Mouse (Mus musculus) skeletal muscle tissue, adult 2 months (tissue): ENCODE measurements around the gene Mad1l1.

Experiments used
- DNase-seq: peaks from one replicate; pipeline ENCODE4 v3.0.0-alpha.2; 2012; ENCODE audit warnings: low read depth, low spot score

Mad1l1 gene

DNA sequence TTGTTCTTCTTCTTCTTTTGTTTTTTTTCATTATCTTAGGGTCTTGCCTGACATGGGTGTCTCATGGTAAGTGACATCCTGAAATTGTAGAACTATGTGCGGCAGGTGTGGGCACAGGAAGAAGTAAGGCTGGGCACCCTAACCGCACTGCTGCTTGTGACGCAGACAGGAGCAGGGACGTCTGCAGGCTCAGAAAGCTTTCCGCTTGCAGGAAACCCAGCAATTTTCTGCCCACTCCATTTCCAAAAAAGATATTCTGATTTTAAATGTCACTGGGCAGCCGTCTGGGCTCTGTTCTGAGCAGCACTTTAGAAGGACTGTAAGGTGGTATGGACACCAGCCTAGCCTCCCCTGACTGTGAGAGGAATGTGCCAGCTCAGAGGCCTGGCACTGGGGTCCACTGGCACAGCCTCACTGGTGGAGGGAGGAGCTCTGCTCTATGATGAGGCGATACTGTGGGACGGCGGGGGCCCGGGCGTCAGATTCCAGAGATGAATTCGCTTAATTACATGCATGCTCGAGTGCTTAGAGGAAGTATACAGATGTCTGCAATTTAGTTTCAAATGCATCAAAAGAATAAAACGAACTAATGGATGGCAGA lies 219.8 kb downstream of the Mad1l1 start:
- no peak for DNase-seq

DNA sequence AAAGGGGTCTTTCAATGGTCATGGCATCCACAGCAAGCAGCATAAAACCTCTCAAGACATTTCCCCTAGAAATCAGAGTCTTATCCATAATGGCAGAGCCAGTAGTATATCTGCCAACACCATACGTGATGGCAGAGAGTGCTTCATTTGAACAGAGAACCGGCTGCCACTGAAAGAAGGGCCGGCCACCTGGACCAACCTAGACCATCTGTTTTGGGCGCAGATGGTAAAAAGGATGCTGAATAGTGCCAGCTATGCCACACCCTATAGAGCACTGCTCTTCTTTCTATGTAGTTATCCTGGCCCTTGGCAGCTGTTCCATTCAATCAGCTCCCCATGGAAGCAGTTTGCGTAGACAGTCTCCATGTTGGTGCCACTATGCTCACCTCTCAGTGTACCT lies 222.6 kb downstream of the Mad1l1 start:
- DNase-seq, result no peak

DNA sequence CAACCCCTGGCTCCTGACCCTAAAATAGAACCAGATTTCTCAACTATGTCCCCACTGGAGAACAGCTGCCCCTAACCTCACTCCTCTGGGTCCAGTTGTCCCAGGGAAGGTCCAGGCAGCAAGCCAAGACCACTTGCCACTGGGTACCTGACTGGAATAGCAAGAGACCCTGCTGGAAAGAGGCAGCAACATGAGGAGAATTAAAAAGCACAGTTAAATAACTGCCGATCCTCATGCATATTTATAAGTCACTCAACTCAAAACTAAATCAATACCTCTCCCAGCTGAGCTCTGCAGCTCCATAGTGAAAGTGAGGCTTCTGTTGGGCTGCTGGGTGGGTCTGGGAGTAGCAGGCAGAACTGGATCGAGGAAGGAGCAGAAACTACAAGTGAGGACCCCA lies 226.1 kb downstream of the Mad1l1 start:
- no peak for DNase-seq

DNA sequence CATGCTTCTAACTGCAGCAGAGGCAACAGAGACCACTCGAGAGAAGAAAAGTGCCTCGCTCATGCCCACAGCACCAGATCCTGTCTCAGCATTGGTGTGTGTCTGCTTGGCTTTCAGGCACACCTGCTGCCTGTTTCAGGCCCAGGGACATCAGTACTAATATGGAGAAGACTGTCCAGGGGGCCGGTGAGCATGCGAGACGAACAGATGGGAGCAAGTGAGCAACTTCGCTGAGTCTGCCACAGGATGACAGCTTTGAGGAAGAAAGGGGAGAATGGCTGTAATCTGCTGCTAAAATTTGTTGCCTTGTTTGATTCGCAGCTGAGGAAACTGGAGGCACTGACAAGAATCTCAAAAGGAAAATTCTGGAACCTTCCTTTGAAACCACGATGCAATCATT lies 227.9 kb downstream of the Mad1l1 start:
- no peak for DNase-seq

DNA sequence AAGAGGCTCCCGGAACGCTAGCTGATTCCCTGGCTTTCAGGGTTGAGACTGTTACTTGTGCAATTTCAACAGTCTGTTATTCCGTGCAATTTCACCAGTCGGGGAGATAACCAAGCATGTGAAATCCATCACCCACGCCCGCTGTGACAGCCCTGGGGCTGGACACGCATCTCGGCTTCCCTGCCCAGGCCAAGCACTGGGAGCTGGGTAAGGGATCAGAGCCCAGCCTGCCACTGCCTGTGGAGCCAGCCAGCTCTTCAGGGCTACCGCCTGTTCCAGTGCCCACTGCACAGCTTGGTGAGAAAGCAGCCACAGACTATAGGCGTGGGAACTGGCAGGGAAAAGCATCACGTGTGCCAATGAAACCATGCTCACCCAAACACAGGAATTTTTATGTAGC lies 229.8 kb downstream of the Mad1l1 start:
- no peak for DNase-seq

DNA sequence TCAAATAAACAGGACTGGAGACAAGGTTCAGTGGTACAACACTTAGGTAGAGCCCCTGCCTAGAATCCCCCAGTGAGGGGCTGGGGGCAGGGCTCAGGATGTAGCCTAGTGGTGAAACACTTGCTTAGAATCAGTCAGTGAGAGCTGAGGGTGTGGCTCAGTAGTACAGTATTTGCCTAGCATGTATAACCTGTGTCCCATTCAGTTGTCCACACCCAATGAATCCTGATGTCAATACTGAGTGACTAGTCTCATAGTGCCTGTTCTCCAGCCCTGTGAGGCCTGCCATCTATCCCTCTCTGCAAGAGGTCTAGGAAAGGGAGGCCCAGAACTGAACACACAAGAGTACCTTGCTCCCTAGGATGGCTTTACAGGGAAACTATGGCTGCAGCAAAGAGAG lies 232.1 kb downstream of the Mad1l1 start:
- DNase-seq, result no peak

DNA sequence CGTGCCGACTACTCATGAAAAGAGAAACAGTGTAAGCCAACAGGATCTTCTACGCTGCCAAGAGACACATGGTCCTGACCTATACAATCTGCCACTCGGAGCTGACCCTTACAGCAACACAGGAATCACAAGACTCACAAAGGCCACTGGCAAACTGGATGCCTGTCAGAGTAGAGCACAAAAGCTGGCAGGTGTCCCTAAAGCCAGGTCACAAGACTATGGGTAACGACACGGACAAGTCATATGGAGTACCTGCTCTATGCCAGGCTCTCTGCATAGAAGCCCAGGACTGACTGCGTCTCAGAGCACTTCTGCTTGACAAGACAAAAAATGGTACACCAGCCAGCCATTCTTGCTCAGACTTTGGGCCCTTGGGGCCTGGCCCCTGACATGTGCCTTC lies 234.1 kb downstream of the Mad1l1 start:
- DNase-seq, result no peak

DNA sequence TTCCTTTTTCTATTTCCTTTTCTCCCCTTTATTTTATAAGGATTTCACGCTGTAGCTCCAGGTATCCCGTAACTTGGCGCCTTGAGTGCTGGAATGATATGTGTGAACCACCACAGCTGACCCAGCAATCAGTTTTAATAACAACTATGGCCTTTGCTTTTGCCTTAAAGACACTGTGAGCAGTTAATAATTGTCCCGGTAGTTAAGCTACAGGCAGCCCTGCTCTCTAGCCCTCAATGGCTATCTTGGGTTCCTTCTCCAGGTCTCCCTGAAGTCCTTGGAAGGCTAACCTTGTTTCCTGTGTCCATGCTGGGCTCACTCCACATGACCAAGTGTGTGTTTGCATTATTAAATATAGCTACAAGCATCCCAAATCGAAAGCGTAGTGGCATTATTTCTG lies 237.0 kb downstream of the Mad1l1 start:
- no peak for DNase-seq

DNA sequence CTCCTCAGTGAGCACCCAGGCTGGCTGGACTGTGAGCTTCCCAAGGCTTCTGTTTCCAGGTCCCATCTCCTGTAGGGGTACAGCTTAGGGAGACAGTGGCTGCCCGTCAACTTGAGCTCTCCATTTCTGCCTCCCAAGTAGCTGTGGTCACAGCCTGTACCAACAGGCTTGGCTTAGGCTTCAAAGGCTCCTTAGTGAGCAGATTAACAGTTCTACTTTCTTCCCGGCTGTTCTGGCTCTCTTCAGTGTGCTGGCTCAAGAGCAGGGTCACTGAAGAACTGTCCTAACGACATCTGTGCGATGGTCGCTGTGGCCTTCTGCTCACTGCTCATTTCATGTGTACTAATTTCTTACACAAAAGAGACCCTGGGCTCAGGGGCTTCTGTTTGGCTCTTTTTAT lies 237.4 kb downstream of the Mad1l1 start:
- DNase-seq, result peak; percentile 71

DNA sequence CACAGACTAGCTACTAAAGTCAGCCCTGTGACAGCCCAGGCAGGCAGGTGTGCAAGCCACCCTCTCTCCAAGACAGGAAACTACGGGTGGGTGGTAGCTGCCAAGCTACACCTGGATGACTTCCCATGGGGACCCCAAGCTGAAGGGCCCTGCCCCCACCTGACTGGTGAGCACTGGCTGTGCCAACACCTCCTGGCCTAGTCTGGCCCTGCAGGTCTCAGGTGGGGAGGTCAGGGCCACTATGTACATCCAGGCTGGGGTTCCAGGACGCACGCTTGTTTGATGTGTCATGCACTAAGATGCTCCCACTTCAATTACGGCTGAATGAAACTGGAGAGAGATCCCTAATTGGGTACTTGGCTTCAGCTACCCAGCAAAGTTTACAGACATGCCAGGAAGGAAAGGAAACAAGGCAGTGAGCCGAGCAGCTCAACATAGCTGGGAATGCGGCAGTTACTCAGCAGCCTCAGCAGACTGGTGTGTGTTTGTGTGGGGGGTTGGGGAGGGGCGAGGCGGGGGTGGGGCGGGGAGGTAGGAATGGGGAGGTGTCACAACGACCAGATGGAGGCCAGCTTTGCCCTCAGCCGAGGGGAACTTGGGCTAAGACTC lies 239.0 kb downstream of the Mad1l1 start:
- peak; percentile 74 for DNase-seq

DNA sequence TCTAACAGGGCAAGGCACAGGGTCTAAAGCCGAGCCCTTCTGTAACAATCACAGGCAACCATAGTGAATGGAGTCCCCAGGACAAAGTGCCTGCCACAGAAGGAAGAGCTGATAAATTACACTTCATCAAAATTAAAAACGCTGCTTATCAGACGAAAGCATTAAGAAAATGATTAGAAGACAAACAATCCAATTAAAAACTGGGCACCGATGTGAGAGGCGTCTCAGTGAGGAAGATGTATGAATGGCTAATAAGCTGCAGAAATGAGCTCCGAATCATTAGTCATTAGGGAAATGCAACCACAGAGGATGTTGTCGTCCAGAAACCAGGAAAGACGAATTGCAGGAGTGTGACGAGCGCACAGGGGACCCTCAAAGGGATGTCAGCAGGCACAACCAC lies 240.3 kb downstream of the Mad1l1 start:
- no peak for DNase-seq

DNA sequence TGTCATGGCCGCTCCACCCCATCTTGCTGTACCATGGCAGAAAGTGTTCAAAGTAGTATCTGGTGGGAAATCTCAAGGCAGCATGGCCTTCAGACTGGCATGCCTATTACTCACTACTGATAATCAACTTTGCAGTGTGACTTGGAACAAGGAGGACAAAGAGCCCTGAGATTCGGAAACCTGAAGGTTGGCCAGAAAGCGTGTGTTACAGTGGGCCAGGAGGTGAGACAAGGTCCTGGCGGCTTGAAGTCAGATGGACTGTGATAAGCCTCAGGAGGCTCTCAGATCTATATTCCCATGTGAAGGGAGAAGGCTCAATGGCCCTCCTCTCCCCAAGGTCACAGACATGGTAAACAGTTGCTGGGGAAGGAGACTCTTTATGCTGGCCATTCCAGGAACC lies 241.8 kb downstream of the Mad1l1 start:
- DNase-seq, result no peak

DNA sequence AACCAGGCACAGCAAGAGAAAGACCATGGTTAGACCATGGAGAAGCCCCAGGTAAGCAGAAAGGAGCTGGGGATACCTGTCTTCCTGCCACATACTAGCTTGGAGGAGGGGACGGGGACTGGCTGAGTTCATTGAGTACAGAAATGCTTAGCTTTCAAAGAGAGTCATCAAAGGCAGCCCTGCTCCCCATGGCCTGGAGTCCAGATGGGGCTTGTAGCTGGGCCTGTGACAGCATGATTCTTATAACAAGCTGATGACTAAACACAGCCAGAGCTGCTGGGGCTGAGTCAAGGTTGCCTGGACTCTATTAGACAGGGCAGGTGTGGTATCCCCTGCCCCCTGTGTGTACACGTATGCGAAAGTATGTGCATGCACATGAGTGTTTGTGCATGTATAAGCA lies 242.9 kb downstream of the Mad1l1 start:
- no peak for DNase-seq

DNA sequence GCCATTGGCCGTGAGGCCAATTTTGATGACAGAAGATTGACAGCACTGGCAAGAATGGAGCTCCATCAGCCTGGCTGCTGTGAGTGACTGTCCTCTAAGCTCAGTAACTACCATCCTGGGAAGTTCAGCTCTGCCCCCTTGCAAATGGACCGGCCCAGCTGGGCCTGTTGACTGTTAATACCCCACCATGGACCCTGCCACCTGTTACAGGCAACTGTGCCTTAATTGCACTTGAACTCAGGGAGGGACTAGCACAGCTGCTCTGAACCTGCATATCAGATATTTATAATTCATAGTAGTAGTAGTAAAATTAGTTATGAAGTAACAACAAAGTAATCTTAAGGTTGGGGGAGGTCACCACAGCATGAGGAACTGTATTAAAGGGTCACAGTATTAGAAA lies 244.9 kb downstream of the Mad1l1 start:
- DNase-seq, result no peak

DNA sequence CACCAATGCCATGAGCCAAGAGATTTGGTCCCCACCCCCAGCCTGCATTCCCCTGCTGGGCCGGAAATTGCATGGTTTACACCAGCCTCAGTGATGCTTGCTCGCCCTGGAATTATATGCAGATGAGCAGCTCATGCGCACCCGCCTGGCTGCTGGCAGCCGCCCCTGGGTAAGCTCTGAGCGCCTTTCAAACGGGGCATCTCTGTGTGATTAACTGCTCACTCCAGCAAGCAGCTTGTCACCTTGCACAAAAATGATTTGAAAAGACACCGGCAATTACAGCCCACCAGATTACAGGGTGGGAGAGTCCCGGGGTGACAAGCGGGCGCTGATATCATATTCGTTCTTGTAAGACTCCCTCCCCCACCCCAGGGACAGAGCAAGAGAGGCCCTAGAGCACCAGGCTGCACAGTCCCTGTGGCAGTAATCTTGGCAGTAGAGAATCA lies 247.7 kb downstream of the Mad1l1 start:
- no peak for DNase-seq

DNA sequence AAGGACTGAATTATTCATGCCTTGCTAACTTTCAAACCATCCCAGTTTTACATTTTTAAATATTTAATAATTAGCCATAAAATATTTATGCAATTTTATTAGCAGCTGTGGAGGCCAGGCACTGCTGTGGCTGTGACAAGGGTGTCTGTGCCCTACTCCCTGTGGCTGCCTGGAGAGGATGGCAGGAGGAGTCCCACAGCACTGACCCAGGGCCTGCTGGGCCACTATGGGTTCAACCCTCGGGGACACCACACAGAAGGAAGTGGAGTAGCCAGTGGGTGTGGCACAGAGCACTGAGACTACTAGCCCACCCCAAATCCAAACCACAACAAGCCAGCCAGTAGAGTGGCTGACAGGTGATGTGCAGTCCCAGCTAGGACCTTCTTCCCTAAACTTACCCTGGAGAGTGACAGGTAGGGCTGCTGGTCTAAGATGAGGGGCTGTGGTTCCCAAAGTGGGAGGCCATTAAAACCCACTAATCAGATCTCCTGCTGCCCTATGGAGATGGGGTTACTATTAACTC lies 248.1 kb downstream of the Mad1l1 start:
- no peak for DNase-seq

DNA sequence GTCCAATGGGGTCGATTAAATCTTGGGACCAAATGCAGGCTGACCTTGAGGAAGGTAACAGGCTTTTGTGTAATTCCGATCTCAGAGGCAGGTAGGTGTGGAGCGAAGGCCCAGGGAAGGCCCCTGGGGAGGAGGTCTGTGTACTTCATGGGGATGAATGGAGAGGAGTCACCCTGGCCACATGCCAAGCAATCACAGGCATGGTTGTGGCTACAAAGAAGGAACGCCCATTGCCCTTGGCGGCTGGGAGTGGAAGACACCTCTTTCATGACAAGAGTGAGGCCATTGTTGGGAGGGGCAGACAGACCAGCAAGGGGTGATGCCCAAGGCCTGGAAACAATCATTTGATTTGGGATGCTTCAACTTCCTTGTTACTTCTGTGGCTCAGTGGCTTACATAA lies 252.8 kb downstream of the Mad1l1 start:
- no peak for DNase-seq

DNA sequence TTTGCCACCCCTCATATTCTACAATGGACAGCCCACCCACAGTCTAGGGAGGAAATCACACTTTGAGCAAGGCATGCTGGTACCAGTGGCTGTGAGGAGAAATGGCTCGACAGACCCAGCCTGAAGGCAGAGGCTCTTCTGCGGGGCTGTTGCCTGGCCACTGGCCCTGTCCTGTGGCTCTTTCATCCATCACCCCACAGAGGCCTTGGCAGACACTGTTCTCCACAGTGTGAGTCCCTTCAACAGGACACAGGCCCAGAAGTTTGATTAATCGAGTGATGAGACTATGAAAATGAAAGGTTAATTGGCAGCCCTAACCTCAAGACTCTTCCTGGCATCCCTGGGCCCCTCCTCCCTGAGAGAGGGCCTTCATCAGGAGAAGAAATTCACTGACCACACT lies 253.3 kb downstream of the Mad1l1 start:
- DNase-seq, result no peak

DNA sequence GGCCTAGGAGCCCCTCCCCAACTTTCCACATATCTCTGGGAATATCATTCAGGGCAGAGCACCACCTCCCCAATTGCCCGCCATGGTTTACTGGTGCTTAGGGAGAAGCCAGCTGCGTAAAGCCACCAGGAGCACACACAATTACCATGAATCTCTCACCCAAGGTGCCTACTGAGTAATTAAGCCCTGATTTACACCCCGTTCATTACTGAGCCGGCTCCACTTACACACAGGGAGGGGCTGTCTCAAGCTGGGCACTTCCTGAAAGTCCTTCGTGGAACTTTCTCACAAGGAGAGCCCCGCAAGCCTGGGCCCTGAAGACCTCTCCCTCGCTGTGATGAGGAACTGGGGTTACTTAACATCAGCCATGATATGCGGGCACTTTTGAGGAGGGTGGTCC lies 254.6 kb downstream of the Mad1l1 start:
- no peak for DNase-seq

DNA sequence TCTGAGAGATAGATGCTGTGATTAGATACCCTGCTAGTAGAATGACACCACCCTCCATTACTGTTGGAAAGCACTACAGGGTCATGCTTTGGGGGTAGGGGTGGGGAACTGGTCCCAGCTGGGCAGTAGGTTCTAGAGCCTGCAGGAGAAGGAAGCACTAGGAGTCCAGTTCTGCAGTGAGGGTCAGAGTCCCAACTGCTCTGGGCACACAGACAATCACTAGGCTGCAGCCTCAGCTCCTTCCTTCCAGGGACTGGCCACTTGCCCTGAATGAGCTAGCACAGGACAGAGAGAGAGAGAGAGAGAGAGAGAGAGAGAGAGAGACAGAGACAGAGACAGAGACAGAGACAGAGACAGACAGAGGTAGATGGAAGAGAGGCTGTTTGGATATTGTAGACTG lies 255.1 kb downstream of the Mad1l1 start:
- DNase-seq, result no peak

DNA sequence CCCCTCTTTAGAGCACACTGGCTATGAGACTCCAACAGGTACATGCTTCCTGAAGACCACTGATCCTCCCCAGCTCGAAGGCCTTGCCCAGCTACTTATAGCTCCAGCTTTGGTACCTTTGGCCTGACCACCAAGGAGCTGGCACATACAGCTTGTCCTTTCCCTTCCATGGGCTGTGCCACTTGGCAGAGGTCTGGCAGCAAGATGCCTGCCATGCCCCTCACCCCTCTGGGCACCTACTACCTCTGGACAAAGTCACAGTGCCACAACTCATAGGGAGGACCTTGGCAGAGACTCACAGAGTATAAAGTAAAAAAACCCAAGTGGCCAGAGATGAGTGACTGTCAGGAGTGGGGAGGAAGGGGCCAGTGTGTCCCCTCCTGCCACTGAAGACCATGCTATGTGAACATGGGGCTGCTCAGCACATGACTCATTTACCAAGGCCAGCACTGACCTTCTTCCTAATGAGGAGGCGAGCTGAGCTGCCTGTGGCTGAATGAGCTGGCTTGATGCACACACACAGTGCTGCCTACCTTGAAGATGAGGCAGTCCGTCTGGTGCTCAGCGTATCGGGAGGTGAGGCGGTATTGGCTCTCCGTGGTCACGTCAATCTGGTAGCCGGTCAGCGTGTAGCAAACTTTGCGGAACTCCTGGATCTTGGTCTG lies 255.9 kb downstream of the Mad1l1 start:
- DNase-seq, result no peak

DNA sequence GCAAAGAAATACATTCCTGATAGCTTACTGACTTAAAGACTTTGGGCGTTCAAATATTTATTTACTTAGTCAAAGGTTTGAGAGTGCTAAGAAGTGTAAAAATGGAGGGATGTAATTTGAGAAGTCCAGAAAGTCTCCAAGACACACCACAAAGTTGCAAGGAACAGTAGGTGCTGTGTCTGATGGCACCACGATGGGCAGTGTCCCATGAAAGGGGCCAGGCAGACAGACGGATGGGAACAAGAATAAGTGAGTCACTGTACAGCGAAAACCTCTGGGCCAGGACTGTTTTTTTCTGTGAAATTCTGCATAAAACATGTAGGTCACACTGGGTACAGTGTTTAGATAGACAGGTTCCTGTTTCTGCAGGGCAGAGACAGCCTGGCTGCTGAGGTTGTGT lies 256.8 kb downstream of the Mad1l1 start:
- DNase-seq, result no peak

DNA sequence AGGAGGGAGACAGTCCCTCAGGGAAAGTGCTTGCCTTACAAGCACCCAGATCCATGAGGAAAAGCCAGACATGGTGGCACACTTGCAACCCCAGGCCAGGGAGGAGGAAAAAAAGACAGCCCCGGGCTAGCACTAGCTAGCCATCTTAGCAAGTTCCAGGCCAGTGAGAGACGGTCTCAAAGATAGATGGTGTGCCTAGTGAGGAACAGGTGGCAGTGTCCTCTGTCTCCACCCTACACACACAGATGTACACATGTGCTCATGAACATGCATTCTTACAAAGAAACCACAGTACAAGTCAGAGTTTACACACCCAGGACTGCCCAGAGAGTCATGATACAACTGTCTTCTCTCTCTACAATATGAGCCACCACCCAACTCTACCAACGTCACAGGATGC lies 258.5 kb downstream of the Mad1l1 start:
- DNase-seq, result no peak
